Mouse (Mus musculus) heart, adult 11 months (tissue): ENCODE measurements around the gene Acta2.
A peak's percentile ranks its signal among the peaks of the same experiment; 100 is the strongest.
"Not testable (repeated sequence)": the region's sequence is repeated elsewhere in the genome, so short reads cannot be mapped to it uniquely, and the experiment has no call there.

Experiments used
- DNase-seq: peaks from one replicate; pipeline ENCODE4 v3.0.0; 2022

Gene Acta2

GRCm38 (mm10) chr19:34219260-34219968, 36.0 kb downstream of the Acta2 start:
- DNase-seq = peak; percentile 91

GRCm38 (mm10) chr19:34217761-34218160, 37.6 kb downstream of the Acta2 start:
- no peak for DNase-seq

GRCm38 (mm10) chr19:34216956-34217355, 38.4 kb downstream of the Acta2 start:
- DNase-seq = no peak

- DNase-seq = peak; percentile 87
These were observed 41.3 kb downstream of the Acta2 start for GRCm38 (mm10) chr19:34214136-34214535.

GRCm38 (mm10) chr19:34213251-34213645, 42.1 kb downstream of the Acta2 start:
- DNase-seq = no peak

GRCm38 (mm10) chr19:34212489-34213250, 42.7 kb downstream of the Acta2 start:
- no peak for DNase-seq

- peak; percentile 61 for DNase-seq
These were observed 44.5 kb downstream of the Acta2 start for GRCm38 (mm10) chr19:34210841-34211240.

- peak; percentile 76 for DNase-seq
These were observed 45.3 kb downstream of the Acta2 start for GRCm38 (mm10) chr19:34209930-34210581.

GRCm38 (mm10) chr19:34209031-34209430, 46.4 kb downstream of the Acta2 start:
- no peak for DNase-seq

GRCm38 (mm10) chr19:34206760-34207440, 48.5 kb downstream of the Acta2 start:
- peak; percentile 83 for DNase-seq

GRCm38 (mm10) chr19:34206128-34206527, 49.3 kb downstream of the Acta2 start:
- DNase-seq = not testable (repeated sequence)

- no peak for DNase-seq
These were observed 52.7 kb downstream of the Acta2 start for GRCm38 (mm10) chr19:34202668-34203067.

GRCm38 (mm10) chr19:34199488-34199887, 55.9 kb downstream of the Acta2 start:
- no peak for DNase-seq

GRCm38 (mm10) chr19:34198901-34199300, 56.5 kb downstream of the Acta2 start:
- no peak for DNase-seq

GRCm38 (mm10) chr19:34198066-34198465, 57.3 kb downstream of the Acta2 start:
- no peak for DNase-seq

- DNase-seq = no peak
These were observed 60.4 kb downstream of the Acta2 start for GRCm38 (mm10) chr19:34195031-34195430.

- peak; percentile 93 for DNase-seq
These were observed 61.2 kb downstream of the Acta2 start for GRCm38 (mm10) chr19:34194132-34194745.

- peak; percentile 84 for DNase-seq
These were observed 61.7 kb downstream of the Acta2 start for GRCm38 (mm10) chr19:34193683-34194082.

GRCm38 (mm10) chr19:34193149-34193548, 62.2 kb downstream of the Acta2 start:
- DNase-seq = peak; percentile 88

- DNase-seq = peak; percentile 98
These were observed 63.1 kb downstream of the Acta2 start, which contains the start of gene Stambpl1 for GRCm38 (mm10) chr19:34192008-34192963. TSS of gene Stambpl1 (plus strand) at chr19:34192229.

GRCm38 (mm10) chr19:34191645-34192007, 63.8 kb downstream of the Acta2 start:
- DNase-seq = no peak
